Mouse (Mus musculus): ENCODE data around the gene Ctnnbip1. TPM values are rescaled to one million over a fixed set of nuclear protein-coding genes. Genes with fewer than 3 reads are reported as not detected.

Gene Ctnnbip1
- total RNA-seq, 1 experiment: 18.3 TPM

DNA sequence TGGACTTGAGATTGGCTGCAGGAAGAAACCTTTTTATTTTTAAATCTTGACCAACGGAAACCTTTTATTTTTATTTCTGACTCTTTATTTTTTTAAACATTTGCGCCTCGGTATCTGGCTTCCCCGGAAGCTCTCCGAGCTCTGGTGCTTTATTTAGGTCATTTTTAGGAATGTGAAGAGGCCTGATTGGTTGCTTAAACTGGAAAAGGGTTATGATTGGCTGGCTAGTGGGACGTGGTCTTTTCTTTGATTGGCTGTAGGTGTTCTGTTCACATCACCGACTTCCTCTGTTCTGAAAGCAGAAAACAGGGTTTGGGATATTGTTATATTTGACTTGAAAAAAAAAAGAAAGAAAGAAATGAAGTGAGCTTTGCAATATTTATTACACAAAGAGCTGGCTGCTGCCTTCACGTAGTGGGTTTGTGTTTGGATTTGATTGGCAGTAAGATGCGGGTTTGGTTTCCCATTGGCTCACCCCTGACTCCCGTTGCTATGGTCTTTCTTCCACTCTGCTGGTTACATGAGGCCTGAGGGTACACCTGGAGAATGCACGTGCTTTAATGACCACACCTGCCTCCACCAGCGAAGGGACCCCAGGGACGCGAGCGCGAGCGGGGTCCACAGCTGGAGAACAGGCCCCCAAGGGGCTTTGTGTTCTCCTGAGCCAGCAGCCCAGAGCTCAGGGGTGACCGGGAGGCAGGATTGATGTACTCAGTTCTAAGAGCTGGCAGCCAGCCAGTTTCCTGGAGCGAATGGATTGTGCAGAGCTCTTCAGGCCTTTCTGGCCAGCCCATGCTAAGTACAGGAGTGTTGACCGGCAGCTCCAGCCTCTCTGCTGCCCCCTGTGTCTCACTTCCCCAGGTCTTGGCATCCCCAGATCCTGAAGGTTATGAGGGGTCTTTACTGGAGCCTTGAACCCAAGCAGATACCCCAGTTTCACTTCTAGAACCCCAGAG lies 46.7 kb downstream of the Ctnnbip1 start:
- peaks cover 2 to 12% of the 10 kb centered on the region in 2 experiments; a peak in 3 of 4 replicates for H3K4me1 ChIP-seq (ENCODE audit: control insufficient read depth in 2 of 2, insufficient read depth in 2 of 2, low read length in 2 of 2, poor library complexity in 1 of 2)
- no peak overlapping the region for H3K4me3 ChIP-seq (ENCODE audit: insufficient read depth in 1 of 2, low read depth in 1 of 2, low read length in 2 of 2, poor library complexity in 1 of 2, severe bottlenecking in 1 of 2)
- TF ChIP-seq ZC3H11A (IDR thresholded peaks at IDR 0.05; ENCODE audit: borderline replicate concordance, low read depth, low read length) (no peak), HCFC1 (IDR thresholded peaks at IDR 0.05; ENCODE audit: borderline replicate concordance, insufficient read depth, low read length) (no peak), CHD2 (IDR thresholded peaks at IDR 0.05; ENCODE audit: low read depth, low read length) (peak; percentile 69; the same call in 1 of the 2 replicates), ZNF384 (IDR thresholded peaks at IDR 0.05; ENCODE audit: low read depth, low read length) (no peak), MAFK (IDR thresholded peaks at IDR 0.05; ENCODE audit: insufficient read depth, low read depth, low read length) (no peak)
- H3K27ac ChIP-seq (ENCODE audit: insufficient read depth, low read depth, low read length, poor library complexity, severe bottlenecking): no peak overlapping the region
- no peak for DNase-seq (ENCODE audit: low read depth, low spot score)
- H3K9ac ChIP-seq (ENCODE audit: insufficient read depth, low read depth, low read length, poor library complexity, severe bottlenecking): no peak overlapping the region
- in situ Hi-C loops (cut with MboI; ENCODE audit: low sequenced_read_pairs in 2 of 2, unreplicated experiment in 2 of 2): no loop called here
- H3K36me3 ChIP-seq (ENCODE audit: control insufficient read depth, insufficient read depth, low read length, poor library complexity, severe bottlenecking): no peaks in the 10 kb centered on the region
- no peaks in the 10 kb centered on the region for H3K9me3 ChIP-seq (ENCODE audit: control insufficient read depth, insufficient read depth, low read depth, low read length)

DNA sequence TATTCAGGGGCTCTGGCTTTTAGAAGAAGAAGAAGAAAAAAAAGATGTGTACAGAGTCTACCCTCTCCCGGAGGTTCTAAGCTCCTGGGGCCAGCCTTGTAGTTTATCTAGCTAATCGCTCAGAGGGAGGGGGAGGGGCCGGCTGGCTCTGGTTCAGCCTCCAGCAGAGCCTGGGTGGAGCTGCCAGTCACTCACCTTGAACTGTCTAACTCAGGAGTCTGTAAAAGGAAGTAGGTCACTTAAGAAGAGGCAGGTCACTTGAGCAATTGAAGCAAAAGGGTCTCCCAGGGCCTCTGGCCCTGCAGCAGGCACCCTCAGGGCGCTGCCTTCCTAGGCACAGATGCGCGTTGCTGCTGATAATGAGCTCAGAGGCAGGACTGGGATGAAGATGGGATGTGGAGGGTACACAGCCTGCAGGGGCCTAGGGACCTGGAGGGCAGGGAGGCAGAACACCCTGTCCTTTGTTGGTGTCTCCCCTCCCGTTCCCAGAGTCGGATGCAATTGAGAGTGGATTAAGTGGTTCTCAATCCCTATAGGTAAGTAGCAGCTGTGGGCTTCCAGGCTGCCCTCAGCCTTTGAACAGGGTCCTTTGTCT lies 49.5 kb downstream of the Ctnnbip1 start:
- Histone ChIP-seq H3K27ac (ENCODE audit: insufficient read depth, low read depth, low read length, poor library complexity, severe bottlenecking) (no peak overlapping the region), H3K36me3 (ENCODE audit: control insufficient read depth, insufficient read depth, low read length, poor library complexity, severe bottlenecking) (no peaks in the 10 kb centered on the region), H3K9me3 (ENCODE audit: control insufficient read depth, insufficient read depth, low read depth, low read length) (no peaks in the 10 kb centered on the region), H3K9ac (ENCODE audit: insufficient read depth, low read depth, low read length, poor library complexity, severe bottlenecking) (no peak overlapping the region; the same call in 1 of the 2 replicates), H3K4me3 (ENCODE audit: insufficient read depth in 1 of 2, low read depth in 1 of 2, low read length in 2 of 2, poor library complexity in 1 of 2, severe bottlenecking in 1 of 2) (no peak overlapping the region), H3K4me1 (ENCODE audit: control insufficient read depth in 2 of 2, insufficient read depth in 2 of 2, low read length in 2 of 2, poor library complexity in 1 of 2) (peaks cover 3 to 18% of the 10 kb centered on the region in 2 experiments; a peak in 3 of 4 replicates)
- DNase-seq (ENCODE audit: low read depth, low spot score): peak; percentile 74
- TF ChIP-seq ZNF384 (IDR thresholded peaks at IDR 0.05; ENCODE audit: low read depth, low read length) (no peak), CHD2 (IDR thresholded peaks at IDR 0.05; ENCODE audit: low read depth, low read length) (no peak), ZC3H11A (IDR thresholded peaks at IDR 0.05; ENCODE audit: borderline replicate concordance, low read depth, low read length) (no peak), MAFK (IDR thresholded peaks at IDR 0.05; ENCODE audit: insufficient read depth, low read depth, low read length) (no peak), HCFC1 (IDR thresholded peaks at IDR 0.05; ENCODE audit: borderline replicate concordance, insufficient read depth, low read length) (no peak)
- in situ Hi-C loops (cut with MboI; ENCODE audit: low sequenced_read_pairs in 2 of 2, unreplicated experiment in 2 of 2): no loop called here

DNA sequence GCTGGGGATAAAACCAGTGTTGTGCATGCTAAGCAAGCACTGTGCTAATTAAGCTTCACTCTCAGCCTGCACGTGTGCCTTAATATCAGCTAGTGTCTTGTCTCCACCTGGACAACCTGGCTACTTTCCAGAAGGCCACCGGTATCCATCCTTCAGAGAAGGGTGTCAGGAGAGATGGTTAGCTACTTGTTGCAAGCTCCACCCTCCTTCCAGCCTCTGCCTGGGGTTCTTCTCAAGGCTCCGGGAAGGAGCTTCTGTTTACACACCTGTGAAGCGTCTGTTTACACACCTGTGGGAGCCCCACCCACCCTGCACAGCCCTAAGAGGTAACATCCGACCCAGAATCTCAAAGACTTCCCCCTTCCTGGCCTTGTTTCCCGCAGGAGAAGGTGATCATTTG lies 50.6 kb downstream of the Ctnnbip1 start:
- no peak overlapping the region for H3K9ac ChIP-seq (ENCODE audit: insufficient read depth, low read depth, low read length, poor library complexity, severe bottlenecking)
- DNase-seq (ENCODE audit: low read depth, low spot score): no peak
- H3K9me3 ChIP-seq (ENCODE audit: control insufficient read depth, insufficient read depth, low read depth, low read length): no peaks in the 10 kb centered on the region
- TF ChIP-seq ZC3H11A (IDR thresholded peaks at IDR 0.05; ENCODE audit: borderline replicate concordance, low read depth, low read length) (no peak), MAFK (IDR thresholded peaks at IDR 0.05; ENCODE audit: insufficient read depth, low read depth, low read length) (no peak), CHD2 (IDR thresholded peaks at IDR 0.05; ENCODE audit: low read depth, low read length) (no peak), ZNF384 (IDR thresholded peaks at IDR 0.05; ENCODE audit: low read depth, low read length) (no peak), HCFC1 (IDR thresholded peaks at IDR 0.05; ENCODE audit: borderline replicate concordance, insufficient read depth, low read length) (no peak)
- in situ Hi-C loops (cut with MboI; ENCODE audit: low sequenced_read_pairs in 2 of 2, unreplicated experiment in 2 of 2): no loop called here
- no peaks in the 10 kb centered on the region for H3K36me3 ChIP-seq (ENCODE audit: control insufficient read depth, insufficient read depth, low read length, poor library complexity, severe bottlenecking)
- H3K4me3 ChIP-seq (ENCODE audit: insufficient read depth in 1 of 2, low read depth in 1 of 2, low read length in 2 of 2, poor library complexity in 1 of 2, severe bottlenecking in 1 of 2): no peak overlapping the region
- peaks cover 1 to 17% of the 10 kb centered on the region in 2 experiments; a peak in 2 of 4 replicates for H3K4me1 ChIP-seq (ENCODE audit: control insufficient read depth in 2 of 2, insufficient read depth in 2 of 2, low read length in 2 of 2, poor library complexity in 1 of 2)
- no peak overlapping the region for H3K27ac ChIP-seq (ENCODE audit: insufficient read depth, low read depth, low read length, poor library complexity, severe bottlenecking)

- no peak for DNase-seq (ENCODE audit: low read depth, low spot score)
- Histone ChIP-seq H3K36me3 (ENCODE audit: control insufficient read depth, insufficient read depth, low read length, poor library complexity, severe bottlenecking) (no peaks in the 10 kb centered on the region), H3K4me3 (ENCODE audit: insufficient read depth in 1 of 2, low read depth in 1 of 2, low read length in 2 of 2, poor library complexity in 1 of 2, severe bottlenecking in 1 of 2) (no peak overlapping the region), H3K4me1 (ENCODE audit: control insufficient read depth in 2 of 2, insufficient read depth in 2 of 2, low read length in 2 of 2, poor library complexity in 1 of 2) (peaks cover 1 to 18% of the 10 kb centered on the region in 2 experiments; a peak in 2 of 4 replicates), H3K27ac (ENCODE audit: insufficient read depth, low read depth, low read length, poor library complexity, severe bottlenecking) (no peak overlapping the region), H3K9ac (ENCODE audit: insufficient read depth, low read depth, low read length, poor library complexity, severe bottlenecking) (no peak overlapping the region), H3K9me3 (ENCODE audit: control insufficient read depth, insufficient read depth, low read depth, low read length) (no peaks in the 10 kb centered on the region)
- in situ Hi-C loops (cut with MboI; ENCODE audit: low sequenced_read_pairs in 2 of 2, unreplicated experiment in 2 of 2): no loop called here
- TF ChIP-seq MAFK (IDR thresholded peaks at IDR 0.05; ENCODE audit: insufficient read depth, low read depth, low read length) (no peak), CHD2 (IDR thresholded peaks at IDR 0.05; ENCODE audit: low read depth, low read length) (no peak), ZNF384 (IDR thresholded peaks at IDR 0.05; ENCODE audit: low read depth, low read length) (no peak), HCFC1 (IDR thresholded peaks at IDR 0.05; ENCODE audit: borderline replicate concordance, insufficient read depth, low read length) (no peak), ZC3H11A (IDR thresholded peaks at IDR 0.05; ENCODE audit: borderline replicate concordance, low read depth, low read length) (no peak)
Measured at GRCm38 (mm10) chr4:149569781-149570497, 51.9 kb downstream of the Ctnnbip1 start.
